Mouse (Mus musculus): ENCODE measurements around the gene Srm.

The Srm gene

DNA sequence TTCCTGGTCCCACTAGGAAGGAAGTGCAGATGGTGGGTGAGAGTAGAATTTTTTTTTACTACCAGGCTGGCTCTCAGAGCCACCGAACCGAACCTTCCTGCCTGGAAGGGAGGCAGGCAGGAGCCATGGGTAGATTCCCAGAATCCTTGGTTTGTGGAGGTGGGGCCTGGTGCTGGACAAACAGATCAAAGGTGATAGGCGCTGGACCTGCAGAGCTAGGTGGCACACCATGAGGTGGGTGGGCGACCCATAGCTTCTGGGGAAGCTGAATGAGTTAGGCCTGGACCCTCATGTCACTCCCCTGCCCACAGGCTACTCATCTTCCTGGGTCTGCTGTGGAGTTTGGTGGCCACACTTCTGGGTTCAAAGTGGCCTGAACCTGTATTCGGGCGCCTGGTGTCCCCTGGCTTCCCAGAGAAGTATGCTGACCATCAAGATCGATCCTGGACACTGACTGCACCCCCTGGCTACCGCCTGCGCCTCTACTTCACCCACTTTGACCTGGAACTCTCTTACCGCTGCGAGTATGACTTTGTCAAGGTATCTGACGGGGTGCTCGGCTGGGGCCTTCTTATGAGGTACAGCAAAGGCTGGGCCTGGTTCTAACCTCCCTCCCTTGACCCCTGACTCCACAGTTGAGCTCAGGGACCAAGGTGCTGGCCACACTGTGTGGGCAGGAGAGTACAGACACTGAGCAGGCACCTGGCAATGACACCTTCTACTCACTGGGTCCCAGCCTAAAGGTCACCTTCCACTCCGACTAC, 11.2 kb downstream of the Srm start, which contains the start of gene Masp2:
Gene Masp2, plus strand, starts transcription at position 198 of the 764 bp plus-strand sequence.
- no peak for DNase-seq

DNA sequence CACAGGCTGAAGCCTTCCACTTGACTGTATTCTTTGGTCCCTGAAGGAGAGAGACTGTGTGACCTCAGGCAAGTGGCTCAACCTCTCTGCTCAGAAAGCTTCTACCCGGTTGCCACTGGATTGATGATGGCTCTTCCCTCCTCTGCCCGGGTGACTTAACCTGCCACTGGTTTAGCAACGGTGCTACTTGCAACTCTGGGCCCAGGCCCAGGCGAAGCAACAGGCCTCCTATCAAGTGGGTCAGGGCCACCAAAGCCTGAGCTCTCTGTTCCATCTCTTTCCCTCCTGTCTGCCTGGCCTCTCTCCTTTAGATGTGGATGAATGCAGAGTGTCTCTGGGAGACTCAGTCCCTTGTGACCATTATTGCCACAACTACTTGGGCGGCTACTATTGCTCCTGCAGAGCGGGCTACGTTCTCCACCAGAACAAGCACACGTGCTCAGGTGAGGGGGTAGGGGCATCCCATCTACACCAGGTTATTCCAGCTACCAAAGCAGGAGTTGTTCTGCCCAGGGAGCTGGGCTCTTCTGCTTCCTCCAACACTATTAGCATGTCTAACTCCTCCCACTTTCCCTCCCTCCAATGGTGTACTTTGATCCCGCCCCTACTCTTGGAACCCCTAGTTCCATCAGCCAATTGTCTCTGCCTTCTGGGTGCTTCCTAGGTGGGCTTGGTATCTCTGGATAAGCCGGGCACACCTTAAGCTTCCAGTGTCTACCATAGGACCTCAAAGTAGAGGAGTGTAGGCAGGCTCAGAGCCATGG, 12.3 kb downstream of the Srm start:
- DNase-seq: no peak

DNA sequence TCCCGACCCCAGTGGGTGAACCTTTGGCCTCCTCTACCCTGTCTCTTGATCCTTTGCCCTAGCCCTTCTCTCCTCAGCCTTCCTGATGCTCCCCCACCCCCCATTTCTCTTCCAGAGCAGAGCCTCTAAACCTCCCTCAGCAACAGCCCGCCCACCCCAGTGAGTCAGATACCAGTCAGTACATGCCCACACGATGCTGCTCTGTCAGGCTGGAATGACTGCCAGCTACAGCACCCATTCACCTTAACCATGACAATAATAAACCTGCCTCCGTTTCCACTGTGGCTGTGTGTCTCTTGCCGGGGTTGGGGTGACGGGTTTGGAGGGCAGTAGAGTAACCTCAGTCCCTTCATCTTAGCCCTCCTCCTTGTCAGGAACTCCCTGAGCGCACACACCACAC, 12.8 kb downstream of the Srm start:
- no peak for DNase-seq

DNA sequence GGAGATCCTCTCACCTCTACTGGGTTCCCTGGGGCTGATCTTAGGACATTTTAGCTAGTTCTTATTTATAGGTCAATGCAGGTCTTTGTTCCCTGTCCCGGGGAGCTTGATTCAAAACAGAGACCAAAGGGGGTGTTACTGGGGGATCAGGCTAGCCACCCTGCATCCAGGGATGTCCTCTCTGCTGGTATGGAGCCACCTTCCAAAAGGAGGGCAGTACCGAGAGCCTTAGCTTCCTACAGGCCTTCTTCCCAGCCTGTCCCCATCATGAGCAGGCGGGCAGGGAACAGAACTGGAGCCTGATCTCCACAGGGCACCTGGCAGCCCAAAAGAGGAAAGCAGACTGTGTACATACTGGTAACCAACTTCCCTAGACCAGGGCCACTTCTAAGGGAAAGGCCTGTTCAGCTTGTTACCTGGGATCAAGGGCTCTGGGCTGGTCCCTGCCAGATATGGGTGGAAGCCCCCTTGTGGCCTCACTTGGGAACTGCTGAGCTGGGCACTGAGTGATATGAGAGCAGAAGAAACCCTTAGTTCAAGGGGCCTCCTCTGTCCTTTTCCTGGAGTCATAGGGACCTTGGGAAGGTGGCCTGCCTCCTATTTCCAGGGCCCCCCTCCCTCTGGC, 13.3 kb downstream of the Srm start:
- DNase-seq: peak; percentile 65 to 69

DNA sequence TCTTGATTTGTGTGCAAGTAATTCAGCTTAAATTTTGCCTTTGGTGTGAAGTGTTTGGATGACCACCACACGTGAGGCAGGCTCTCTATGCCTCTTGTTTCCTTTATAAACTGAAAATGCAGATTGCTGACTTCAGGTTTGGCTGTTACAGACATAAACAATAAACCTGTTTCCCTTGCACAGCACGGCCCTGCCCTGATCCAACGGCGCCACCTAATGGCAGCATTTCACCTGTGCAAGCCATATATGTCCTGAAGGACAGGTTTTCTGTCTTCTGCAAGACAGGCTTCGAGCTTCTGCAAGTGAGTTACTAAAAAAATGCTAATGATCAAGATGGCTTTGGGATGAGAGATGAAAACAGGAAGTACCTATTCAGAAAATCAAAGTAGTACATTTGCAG, 16.5 kb downstream of the Srm start:
- peak; percentile 75 to 79 for DNase-seq

DNA sequence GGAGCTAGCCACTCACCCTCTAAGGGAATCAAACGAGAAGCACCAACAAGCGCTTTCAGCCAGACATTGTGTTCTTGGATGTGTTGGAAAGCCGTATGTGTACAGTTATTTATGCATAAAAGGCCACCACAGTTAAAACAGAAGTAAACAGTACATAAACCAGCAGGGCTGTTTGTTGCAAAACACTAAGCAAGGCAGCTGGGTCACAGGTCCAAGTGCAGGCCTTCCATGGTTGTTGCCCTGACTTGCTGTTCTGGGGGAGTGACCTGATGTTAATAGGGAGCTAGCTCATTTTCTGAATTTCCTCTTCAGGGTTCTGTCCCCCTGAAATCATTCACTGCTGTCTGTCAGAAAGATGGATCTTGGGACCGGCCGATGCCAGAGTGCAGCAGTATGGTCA, 18.5 kb downstream of the Srm start:
- no peak for DNase-seq

DNA sequence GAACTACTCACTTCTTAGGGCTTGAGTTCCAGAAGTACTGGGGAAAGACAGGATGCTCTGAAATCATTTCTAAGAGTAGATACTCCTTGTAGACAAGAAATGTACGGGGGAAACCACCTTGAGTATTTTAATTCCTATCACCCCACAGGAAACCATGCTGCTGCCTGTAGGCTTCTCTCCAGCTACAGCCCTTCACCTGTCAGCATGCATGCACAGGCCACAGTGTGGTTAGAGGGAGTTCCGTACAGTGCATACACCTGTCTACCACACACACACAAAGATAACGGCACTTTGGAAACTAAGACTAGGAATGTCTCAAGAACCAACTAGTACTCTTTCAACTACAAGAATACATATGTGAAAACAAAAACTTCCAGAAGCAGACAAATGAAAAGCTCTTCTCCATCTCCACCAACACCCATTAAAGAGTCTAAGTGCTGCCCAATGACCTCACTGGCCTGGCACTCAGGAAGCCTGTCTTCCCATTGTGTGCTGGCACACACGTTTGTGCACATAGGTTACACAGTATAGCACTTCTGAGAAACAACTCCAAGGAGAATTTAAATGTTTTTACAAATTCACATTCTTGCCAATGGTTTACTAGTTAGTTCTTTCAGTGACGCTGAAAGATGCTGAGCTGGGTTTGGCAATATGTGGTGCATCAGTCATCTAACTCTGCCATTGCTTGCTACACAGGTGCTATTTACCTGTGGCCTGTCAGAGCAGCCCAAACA, 19.5 kb downstream of the Srm start:
- no peak for DNase-seq

DNA sequence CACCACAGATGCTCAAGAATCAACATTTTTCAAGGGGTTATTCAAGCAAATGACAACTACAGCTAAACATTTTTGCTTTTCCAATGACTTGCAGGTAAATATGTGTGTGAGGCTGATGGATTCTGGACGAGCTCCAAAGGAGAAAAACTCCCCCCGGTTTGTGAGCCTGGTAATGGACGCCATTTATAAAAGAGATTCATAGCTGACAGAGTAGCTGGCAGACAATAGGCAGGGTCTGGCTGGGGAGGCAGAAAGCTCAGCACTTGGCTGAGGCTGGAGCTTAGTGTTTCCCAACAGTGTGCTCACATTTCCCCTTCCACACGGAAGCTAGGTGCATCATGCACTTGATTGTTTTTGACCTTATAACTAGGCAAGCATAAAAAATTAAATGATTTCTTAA, 21.3 kb downstream of the Srm start:
- DNase-seq: no peak

DNA sequence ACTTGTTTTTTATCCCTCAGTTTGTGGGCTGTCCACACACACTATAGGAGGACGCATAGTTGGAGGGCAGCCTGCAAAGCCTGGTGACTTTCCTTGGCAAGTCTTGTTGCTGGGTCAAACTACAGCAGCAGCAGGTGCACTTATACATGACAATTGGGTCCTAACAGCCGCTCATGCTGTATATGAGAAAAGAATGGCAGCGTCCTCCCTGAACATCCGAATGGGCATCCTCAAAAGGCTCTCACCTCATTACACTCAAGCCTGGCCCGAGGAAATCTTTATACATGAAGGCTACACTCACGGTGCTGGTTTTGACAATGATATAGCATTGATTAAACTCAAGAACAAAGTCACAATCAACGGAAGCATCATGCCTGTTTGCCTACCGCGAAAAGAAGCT, 22.4 kb downstream of the Srm start:
- no peak for DNase-seq

DNA sequence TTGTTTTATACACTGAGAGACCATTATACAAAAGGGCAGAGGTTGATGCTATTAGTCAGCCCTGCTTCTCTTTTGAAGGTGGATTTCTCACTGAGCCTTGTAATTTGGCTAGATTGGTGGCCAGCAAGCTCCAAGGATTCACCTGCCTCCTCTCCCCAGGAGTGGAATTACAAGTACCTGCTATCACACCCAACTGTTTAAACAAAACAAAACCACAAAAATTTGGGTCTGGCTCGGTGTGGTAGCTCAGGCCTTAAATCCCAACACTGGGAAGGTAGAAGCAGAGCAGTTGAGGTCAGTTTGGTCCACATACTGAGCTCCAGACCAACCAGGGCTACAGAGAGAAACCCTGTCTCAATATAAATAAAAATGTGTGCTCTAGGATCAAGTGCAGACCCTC, 28.5 kb downstream of the Srm start:
- no peak for DNase-seq

DNA sequence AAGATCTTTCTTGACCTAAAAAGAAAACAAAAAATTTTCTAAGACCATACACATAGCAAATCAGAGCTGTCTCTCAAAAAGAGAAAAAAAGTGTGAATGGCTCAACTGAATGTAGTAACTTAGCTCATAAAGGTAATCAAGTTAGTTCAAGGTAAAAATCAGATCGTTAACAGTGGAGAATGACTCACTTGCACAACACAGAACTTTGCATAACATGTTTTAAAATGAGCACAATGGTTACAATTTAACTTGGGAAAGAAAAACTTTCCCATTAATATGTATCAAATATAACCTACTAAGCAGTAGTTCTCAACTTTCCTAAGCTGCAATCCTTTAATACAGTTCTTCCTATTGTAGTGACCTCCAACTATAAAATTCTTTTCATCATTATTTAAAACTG, 29.4 kb downstream of the Srm start:
- no peak for DNase-seq

DNA sequence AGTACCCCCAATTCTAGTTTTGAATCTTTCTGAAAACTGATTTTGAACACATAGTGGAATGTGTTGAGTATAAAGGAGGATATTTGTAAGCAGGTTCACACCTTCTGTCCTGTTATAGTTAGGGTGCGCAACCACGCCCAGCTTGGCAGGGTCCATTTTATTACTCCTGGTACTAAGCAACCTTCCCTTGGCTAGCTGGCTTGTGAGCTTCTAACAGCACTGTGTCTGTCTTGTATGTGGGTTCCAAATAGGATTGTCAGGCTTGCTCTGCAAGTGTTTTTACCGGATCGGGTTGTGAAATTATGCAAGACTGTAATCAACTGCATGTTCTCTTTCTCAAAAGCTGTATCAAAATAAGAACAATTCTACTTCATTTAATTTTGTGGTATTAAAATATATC, 31.2 kb downstream of the Srm start:
- DNase-seq: no peak

DNA sequence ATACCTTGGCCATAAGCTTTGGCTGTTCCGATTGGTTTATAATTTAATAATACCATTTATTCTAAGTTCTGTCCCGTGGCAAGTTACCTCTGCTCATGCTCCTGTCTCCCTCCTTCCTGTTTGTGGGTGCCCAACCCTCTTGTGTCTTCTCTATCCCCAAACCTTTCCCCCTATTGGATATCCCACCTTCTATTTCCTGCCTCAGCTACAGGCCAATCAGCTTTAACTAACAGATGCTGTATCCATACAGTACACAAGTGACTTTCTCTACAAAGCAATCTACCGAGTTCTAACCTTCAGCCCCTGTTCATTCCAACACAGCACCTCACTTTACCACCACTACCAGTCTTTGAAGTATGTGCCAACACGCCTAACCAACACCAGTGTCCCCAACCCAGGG, 32.3 kb downstream of the Srm start:
- no peak for DNase-seq

DNA sequence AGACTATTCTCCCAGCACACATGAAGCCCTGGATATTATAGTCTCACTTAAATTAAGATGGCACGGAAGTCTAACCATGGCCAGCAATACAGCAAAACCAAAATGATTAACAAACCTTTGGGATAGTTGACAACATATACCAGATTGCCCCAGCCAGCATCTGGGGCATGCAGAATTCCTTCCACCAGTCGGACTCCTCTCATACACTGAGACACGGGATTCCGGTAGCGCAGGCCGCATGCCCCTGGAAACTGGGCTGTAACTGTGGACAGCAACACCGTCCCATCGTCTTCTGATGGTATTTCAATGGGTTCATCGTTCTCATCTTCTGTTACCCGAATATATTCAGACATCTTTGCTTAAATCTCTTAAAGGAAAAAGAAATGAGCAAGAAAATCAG, 33.7 kb downstream of the Srm start:
- no peak for DNase-seq

DNA sequence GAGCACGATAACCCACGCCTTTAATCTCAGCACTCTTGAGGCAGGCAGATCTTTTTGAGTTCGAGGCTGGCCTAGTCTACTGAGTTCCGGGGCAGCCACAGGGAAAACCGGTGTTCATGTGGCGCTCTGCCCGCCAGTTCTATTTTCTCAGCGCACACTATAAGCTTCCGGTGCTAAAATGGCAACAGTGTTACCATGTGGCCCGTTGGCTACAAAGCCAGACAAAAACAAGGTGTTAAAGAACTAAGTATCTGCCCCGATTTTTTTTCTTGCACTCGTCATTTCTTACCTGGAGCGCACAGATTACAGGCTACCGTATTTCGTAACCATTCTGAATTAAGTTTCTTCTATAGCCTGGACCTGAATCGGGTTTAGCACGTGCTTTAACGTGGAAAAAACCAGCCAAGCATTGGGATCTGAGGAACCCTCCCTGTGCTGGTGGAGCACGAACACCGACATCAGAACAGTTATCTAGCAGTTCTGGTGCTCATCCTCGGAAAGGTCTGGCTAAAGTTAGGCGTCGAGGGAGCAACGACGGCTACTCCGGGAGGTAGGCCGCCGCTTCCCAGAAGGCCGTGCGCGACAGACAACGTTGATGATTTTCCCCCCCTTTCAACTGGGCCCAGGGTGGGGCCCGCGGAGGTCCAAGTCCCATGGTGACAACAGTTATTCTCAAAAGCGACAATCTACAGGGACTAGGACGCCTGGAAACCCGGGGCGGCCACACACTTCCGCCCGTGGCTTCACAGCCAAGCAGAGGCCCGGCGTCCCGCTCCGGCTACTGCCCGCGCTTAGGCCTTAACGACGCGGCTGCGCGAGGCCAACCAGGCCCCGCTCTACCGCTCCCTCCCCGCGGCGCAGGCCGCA, 34.7 kb downstream of the Srm start:
- no peak for DNase-seq

DNA sequence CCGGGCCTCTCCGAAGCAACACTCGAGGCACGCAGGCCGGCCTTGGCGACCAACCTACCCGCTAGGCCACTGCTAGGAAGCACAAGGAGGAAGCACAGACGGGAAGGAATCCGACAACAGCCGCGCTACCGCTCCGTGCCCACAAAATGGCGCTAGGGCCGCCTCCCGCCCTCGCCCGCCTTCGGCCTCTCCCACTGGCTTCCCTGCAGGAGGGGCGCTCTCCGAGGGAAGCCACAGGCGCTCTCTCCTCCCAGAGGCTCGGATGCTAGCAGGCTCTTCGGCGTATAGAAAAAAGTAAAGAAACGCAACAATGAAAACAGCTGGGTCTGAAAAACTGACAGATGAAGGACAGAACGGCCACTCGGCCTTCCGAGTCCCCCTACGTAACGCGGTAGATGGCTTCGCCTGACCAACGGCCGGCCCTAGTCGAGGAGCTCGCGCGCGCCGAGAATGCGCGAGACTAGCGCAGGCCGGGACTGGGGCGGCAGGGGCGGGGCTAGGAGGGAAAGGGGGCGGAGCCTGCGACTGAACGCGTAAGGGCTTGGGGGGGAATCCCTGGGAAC, 35.4 kb downstream of the Srm start, which contains the start of gene Tardbp:
Gene Tardbp, minus strand, starts transcription at position 397 of the 563 bp plus-strand sequence.
- peak; percentile 94 to 97 for DNase-seq

DNA sequence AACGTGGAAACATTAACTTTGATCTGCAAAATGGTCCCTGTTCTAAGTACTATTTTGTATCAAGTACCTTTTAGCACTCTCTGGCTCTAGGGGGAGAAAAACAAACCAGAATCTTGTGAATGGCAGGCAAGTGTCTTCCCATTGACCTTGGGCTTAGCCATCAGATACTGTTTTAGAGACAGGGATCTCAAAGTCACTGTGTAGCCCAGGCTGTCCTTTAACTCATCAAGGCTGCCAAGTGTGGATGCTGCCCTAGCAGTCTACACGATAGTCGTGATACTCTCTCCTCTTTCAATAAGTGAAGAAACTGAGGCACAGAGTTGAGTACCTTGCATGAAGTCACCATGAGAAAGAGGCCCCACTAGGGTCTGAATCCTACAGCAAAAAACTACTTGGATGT, 35.9 kb downstream of the Srm start:
- no peak for DNase-seq

DNA sequence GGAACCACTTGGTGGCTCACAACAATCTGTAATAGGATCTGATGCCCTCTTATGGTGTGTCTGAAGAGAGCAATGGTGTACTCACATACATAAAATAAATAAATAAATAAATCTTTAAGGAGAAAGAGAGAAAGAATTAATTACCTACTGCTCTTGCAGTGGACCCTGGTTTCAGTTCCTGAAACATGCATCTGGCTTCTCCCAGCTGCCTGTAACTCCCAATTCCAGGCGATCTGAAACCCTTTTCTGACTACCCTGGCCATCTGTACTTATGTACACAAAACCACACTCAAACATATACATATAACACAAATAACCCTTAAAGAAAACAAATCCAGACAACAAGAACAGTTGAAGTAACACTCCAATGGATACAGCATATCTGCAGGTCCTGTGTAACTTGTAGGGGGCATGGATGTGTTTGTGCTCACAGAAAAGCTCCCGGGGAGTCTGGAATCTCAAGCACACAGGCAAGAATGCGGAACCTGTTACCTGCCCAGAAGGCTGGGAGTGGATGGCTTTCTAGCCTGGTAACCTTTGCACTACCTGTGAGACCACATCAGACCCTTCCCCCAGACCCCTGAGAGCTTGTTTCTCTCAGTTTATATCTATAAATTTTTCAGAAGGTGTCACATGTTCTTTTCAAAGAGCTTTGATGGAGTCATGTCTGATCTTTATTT, 40.9 kb downstream of the Srm start:
- DNase-seq: no peak

DNA sequence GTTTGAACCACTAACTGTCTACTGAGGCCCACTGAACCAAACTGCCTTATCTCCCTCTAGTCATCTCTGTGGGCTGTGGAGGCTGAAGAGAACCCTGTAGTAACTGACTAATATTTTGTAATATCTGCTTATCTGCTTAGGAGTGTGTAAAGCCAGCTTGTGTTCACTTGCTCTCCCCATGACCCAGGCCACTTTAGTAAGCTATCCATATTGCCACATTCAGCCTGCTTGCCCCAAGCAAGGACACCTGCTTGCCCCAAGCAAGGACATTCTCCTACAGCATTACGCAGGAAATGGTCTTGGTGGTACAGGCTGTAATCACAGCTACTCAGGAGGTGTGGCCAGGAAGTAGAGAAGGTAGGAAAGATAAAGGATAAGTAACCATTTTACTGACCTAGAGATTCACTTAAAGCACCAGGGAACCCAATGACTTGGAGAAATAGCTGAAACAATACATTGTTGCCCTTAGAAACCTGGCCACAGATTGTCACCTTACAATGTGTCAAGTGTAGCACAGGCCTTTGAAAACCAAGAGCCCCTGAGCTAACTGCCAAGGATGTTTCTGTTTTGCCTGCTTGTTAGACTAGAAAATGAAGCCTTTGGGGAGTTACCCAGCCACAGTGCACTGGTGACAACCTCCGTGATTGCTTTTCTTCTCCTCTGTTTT, 42.2 kb downstream of the Srm start:
- no peak for DNase-seq

DNA sequence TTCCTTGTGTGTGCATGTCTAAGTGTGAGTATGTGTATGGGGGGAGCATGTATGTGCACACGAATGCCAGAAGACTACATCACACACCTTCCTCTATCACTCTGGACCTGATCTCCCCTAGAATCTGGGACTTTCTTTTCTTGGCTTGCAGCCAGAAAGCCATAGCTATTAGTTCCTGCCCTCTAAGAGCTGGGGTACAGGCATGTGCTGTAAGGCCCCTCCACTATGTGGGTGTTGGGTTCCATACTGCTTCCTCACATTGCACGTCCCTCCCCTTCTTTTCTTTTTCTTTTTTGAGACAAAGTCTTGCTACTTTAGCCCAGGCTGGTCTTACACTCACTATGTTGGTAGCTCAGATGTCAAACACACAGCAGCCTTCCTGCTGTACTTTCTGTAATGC, 44.0 kb downstream of the Srm start:
- no peak for DNase-seq

DNA sequence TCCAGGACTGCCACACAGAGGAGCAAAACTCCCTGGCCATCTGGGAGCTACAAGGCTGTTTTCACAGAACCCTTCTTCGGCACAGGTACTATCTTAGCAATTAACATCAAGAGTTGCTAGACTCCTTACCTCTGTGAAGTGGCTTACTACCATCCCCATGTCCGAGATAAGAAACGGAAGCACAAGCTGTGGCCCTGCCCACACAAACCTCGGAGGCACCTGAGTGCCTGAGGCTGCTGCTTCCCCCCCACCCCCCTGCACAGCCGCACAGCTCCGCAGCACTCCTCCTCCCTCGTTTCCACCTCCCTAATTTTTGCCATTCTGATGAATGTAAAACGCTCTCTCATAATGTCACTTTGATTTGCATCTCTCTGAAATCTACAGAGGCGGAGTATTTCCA, 47.0 kb downstream of the Srm start:
- no peak for DNase-seq

All from cerebellum, postnatal 36 days (tissue).